Mouse (Mus musculus): ENCODE measurements around the gene Zfp654.

- TF ChIP-seq ZNF384 (IDR thresholded peaks at IDR 0.05; ENCODE audit: low read depth, low read length) (no peak), CHD2 (IDR thresholded peaks at IDR 0.05; ENCODE audit: low read depth, low read length) (no peak), ZC3H11A (IDR thresholded peaks at IDR 0.05; ENCODE audit: borderline replicate concordance, low read depth, low read length) (no peak)
Measured at GRCm38 (mm10) chr16:64851085-64851562, 328 bp downstream of the Zfp654 start.
